Mouse (Mus musculus) myocyte (in vitro differentiated cells): ENCODE results near the gene Ptpro.

Experiments
- E2F4 ChIP-seq: IDR thresholded peaks from one replicate; pipeline ENCODE4 v1.6.1; 2011; ENCODE audit warnings: mild to moderate bottlenecking, control low read depth, moderate library complexity; ENCODE audit not compliant: insufficient read depth
- MYOD1 ChIP-seq, 3 experiments: IDR thresholded peaks; one replicate each; pipeline ENCODE4 v1.6.1; 2011; ENCODE audit warnings: control low read depth in 2 of 3, low read depth in 2 of 3, mild to moderate bottlenecking in 2 of 3, moderate library complexity in 1 of 3; ENCODE audit not compliant: insufficient read length in 2 of 3, control insufficient read depth in 1 of 3
- POLR2A ChIP-seq: IDR thresholded peaks from one replicate; pipeline ENCODE4 v1.6.1; 2011; ENCODE audit warnings: low read depth, mild to moderate bottlenecking, control low read depth, moderate library complexity; ENCODE audit not compliant: insufficient read length
- REST ChIP-seq: IDR thresholded peaks from one replicate; pipeline ENCODE4 v1.6.1; 2011; ENCODE audit warnings: mild to moderate bottlenecking, control low read depth, moderate library complexity; ENCODE audit not compliant: insufficient read depth, insufficient read length
- TCF12 ChIP-seq: IDR thresholded peaks from one replicate; pipeline ENCODE4 v1.6.1; 2011; ENCODE audit warnings: mild to moderate bottlenecking, control low read depth; ENCODE audit not compliant: poor library complexity, insufficient read depth, severe bottlenecking
- TCF3 ChIP-seq: IDR thresholded peaks from one replicate; pipeline ENCODE4 v1.6.1; 2011; ENCODE audit warnings: low read depth, control low read depth; ENCODE audit not compliant: insufficient read length

DNA sequence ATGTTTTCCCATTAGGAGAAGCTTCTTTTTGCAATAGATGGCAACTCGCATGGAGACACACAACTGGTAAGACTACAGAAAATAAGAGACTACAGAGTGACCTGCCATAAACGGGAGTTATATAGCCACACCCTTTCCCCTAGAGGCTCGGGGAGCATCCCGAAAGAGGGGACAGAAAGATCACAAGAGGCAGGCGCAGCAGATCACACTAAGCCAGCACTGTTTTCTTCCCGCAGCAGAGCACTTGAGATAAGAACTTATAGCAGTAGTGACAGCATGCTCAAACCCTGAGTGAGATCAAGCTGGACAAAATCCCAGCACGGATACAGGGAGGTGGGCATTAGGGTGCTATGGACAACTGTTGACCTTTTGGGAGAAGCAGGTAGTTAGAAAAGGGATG, 203.9 kb downstream of the Ptpro start:
- no peak for TF ChIP-seq MYOD1 (IDR thresholded peaks at IDR 0.05; ENCODE audit: control insufficient read depth in 1 of 3, insufficient read length in 2 of 3, low read depth in 2 of 3)
- TF ChIP-seq TCF12 = no peak
- TF ChIP-seq REST = no peak
- no peak for TF ChIP-seq E2F4
- no peak for TF ChIP-seq TCF3
- no peak for TF ChIP-seq POLR2A
